Mouse (Mus musculus) 416B (cell line): ENCODE data around the gene Lfng.

Experiments
- DNase-seq: peaks from one replicate; pipeline ENCODE4 v3.0.0; 2011; ENCODE audit warnings: low read depth

Gene Lfng

DNA sequence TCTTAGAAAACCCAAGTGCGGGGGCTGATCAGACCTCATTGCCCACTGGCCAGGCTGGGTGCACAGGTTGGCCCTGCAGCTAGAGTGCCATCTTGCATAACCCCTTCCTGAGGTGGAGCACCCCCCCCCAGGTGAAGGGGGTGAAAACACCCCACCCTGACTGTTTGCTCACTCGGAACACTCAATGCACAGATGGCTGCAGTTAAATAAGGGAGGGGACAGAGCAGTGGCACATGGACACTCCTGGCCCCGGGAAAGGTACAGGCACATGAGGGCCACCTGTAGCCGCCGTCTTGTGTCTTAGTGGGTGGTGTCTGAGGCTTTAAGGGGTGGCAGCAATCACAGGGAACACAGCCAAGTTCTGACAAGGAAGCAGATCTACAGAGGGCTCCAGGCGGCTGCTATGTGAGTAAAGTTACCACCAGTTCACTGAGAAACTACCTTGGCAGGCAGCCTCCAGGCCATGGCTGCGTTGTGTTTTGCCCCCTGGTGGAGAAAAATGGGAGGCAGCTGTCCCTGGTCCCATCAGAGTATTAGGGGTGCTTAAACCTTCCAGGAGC is 56.6 kb downstream of the Lfng start:
- peak; percentile 60 for DNase-seq
